Mouse (Mus musculus) lung, embryonic 16.5 days (tissue): ENCODE results near the gene Gprasp1. TPM values are rescaled to one million over a fixed set of nuclear protein-coding genes. Genes with fewer than 3 reads are reported as not detected.
A peak's percentile ranks its signal among the peaks of the same experiment; 100 is the strongest.
"Not testable (repeated sequence)": the region's sequence is repeated elsewhere in the genome, so short reads cannot be mapped to it uniquely, and the experiment has no call there.

Source experiments
- ATAC-seq: fragments of 200-750 bp; cut with Nextera tagmentation; 2 replicates; pipeline ENCODE4 v1.8.0; 2017; ENCODE audit warnings: low read depth, mild to moderate bottlenecking, moderate library complexity
- H3K27ac ChIP-seq: fragments of 300-500 bp; sonication (generic); 2 replicates; pipeline ENCODE4 v1.5.1; 2014; ENCODE audit warnings: mild to moderate bottlenecking, control low read depth, low read length
- H3K27me3 ChIP-seq: fragments of 300-500 bp; sonication (generic); 2 replicates; pipeline ENCODE4 v1.6.1; 2014; ENCODE audit warnings: low read depth, low read length, mixed read lengths; ENCODE audit not compliant: control insufficient read depth, insufficient read depth
- H3K36me3 ChIP-seq: fragments of 300-500 bp; sonication (generic); 2 replicates; pipeline ENCODE4 v1.6.1; 2014; ENCODE audit warnings: low read length; ENCODE audit not compliant: control insufficient read depth, insufficient read depth
- H3K4me1 ChIP-seq: fragments of 300-500 bp; sonication (generic); replicated peaks from 2 replicates; pipeline ENCODE4 v1.6.1; 2014; ENCODE audit warnings: low read length, mixed read lengths; ENCODE audit not compliant: control insufficient read depth, insufficient read depth
- H3K4me2 ChIP-seq: fragments of 300-500 bp; sonication (generic); 2 replicates; pipeline ENCODE4 v1.6.1; 2014; ENCODE audit warnings: low read depth, low read length, control low read depth
- H3K4me3 ChIP-seq: fragments of 300-500 bp; sonication (generic); 2 replicates; pipeline ENCODE4 v1.5.1; 2014; ENCODE audit warnings: mild to moderate bottlenecking, low read length, control low read depth
- H3K9ac ChIP-seq: fragments of 300-500 bp; sonication (generic); 2 replicates; pipeline ENCODE4 v1.6.1; 2014; ENCODE audit warnings: low read length, control low read depth
- H3K9me3 ChIP-seq: fragments of 300-500 bp; sonication (generic); 2 replicates; pipeline ENCODE4 v1.6.1; 2016; ENCODE audit warnings: low read length; ENCODE audit not compliant: control insufficient read depth
- WGBS: fragments of 180-500 bp; shearing (Covaris S2); extraction: QIAGEN DNeasy Blood & Tissue Kit; methylation state at CpG from one replicate; pipeline ENCODE4 v1.1.7; 2014; 5-methylcytosine and 5-hydroxymethylcytosine counted together
- polyA plus RNA-seq: library from polyadenylated mRNA; unstranded; fragments of >200 nt; fragmentation: Nextera tagmentation; extraction: Ambion mirVana; gene quantifications from 2 replicates; pipeline ENCODE4 v1.2.1, GENCODE M21; 2015

Gprasp1 gene
- polyA plus RNA-seq, 1 experiment from 2014 or later: 40.4 TPM

DNA sequence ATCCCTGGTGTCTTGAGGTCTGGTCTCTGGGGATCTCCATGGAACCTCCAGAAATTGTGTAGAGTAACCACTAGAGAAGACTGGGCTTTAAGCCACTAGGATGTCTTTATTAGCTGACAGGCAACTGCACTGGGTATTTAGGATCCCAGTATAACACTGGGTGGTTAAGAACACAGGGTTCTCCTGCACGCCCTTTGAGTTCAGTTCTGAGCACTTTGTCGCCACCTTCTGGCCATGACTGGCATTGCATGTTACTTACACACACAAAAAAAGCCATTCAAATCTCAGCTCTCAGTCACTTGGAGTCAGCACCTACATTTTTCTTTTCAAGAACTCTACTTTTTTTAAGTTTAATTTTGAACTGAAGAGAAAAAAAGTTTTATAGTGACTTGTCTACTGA, 10.3 kb downstream of the Gprasp1 start:
- no peaks in the 10 kb centered on the region for H3K4me1 ChIP-seq
- no peak overlapping the region for H3K9ac ChIP-seq
- H3K27me3 ChIP-seq: no peaks in the 10 kb centered on the region
- no peak overlapping the region for H3K27ac ChIP-seq
- H3K9me3 ChIP-seq: no peaks in the 10 kb centered on the region
- no peak overlapping the region for H3K4me2 ChIP-seq
- H3K36me3 ChIP-seq: no peaks in the 10 kb centered on the region
- WGBS: 0% methylated on average over 2 of the region's 2 CpGs
- no peak for ATAC-seq
- no peak overlapping the region for H3K4me3 ChIP-seq

DNA sequence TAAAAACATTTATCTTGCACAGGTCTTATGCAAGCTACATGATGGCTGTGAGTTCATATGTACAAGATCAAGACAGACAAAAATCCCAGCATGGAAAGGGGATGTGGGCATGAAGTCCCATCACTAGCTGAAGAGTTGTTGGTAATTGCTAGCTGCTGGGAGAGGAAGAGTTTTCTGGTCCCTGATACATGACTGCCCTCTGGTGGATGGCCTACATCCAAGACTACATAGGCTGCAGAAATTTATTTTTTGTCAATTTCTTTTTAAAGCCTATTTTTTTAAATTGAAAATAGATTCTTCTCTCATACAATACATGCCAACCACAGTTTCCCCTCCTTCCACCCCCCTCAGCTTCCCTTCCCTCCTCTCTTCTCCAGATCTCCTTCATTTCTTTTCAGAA, 19.2 kb downstream of the Gprasp1 start:
- Histone ChIP-seq H3K4me1 (no peaks in the 10 kb centered on the region), H3K4me2 (no peak overlapping the region), H3K36me3 (peaks cover 3% of the 10 kb centered on the region), H3K27me3 (no peaks in the 10 kb centered on the region), H3K27ac (no peak overlapping the region), H3K9me3 (no peaks in the 10 kb centered on the region), H3K9ac (no peak overlapping the region), H3K4me3 (no peak overlapping the region)
- no peak for ATAC-seq

GRCm38 (mm10) chrX:135768043-135768548, 25.6 kb downstream of the Gprasp1 start:
- no peak for ATAC-seq
- WGBS: 64% methylated on average over 3 of the region's 3 CpGs
- H3K4me2 ChIP-seq: no peak overlapping the region
- no peak overlapping the region for H3K4me3 ChIP-seq
- H3K9ac ChIP-seq: no peak overlapping the region
- no peak overlapping the region for H3K27ac ChIP-seq
- no peaks in the 10 kb centered on the region for H3K36me3 ChIP-seq
- no peaks in the 10 kb centered on the region for H3K4me1 ChIP-seq
- H3K27me3 ChIP-seq: no peaks in the 10 kb centered on the region
- no peaks in the 10 kb centered on the region for H3K9me3 ChIP-seq

DNA sequence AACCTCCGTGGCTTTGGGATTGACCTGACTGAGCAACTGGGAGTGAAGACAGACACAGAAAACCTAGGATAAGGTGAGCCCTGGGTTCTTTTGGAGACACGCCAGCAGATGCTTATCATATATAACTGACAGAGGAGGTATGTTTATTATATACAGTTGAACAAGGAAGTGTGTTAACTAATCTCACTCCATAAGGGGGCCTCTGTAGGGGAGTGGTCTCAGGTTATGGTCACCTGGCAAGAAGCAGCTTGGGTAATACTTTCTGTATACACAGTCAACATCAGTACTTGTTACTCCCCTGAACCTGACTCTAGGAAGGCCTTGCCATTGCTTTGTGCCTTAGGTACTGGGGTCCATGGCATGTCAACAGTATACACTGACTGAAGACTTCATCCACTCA, 26.0 kb downstream of the Gprasp1 start:
- Histone ChIP-seq H3K36me3 (no peaks in the 10 kb centered on the region), H3K4me3 (no peak overlapping the region), H3K4me2 (no peak overlapping the region), H3K9ac (no peak overlapping the region), H3K4me1 (no peaks in the 10 kb centered on the region), H3K27ac (no peak overlapping the region), H3K27me3 (no peaks in the 10 kb centered on the region), H3K9me3 (no peaks in the 10 kb centered on the region)
- no peak for ATAC-seq
- WGBS: 55% methylated on average over 2 of the region's 2 CpGs

GRCm38 (mm10) chrX:135791536-135791935, 49.0 kb downstream of the Gprasp1 start:
- H3K9ac ChIP-seq: no peak overlapping the region
- no peak for ATAC-seq
- H3K4me2 ChIP-seq: no peak overlapping the region
- no peak overlapping the region for H3K4me3 ChIP-seq
- no peaks in the 10 kb centered on the region for H3K27me3 ChIP-seq
- H3K9me3 ChIP-seq: no peaks in the 10 kb centered on the region
- H3K4me1 ChIP-seq: no peaks in the 10 kb centered on the region
- H3K36me3 ChIP-seq: no peaks in the 10 kb centered on the region
- H3K27ac ChIP-seq: no peak overlapping the region

- ATAC-seq: no peak
- H3K4me2 ChIP-seq: no peak overlapping the region
- 65% methylated on average over 6 of the region's 6 CpGs for WGBS
Observed at GRCm38 (mm10) chrX:135792326-135792725, 49.8 kb downstream of the Gprasp1 start.

DNA sequence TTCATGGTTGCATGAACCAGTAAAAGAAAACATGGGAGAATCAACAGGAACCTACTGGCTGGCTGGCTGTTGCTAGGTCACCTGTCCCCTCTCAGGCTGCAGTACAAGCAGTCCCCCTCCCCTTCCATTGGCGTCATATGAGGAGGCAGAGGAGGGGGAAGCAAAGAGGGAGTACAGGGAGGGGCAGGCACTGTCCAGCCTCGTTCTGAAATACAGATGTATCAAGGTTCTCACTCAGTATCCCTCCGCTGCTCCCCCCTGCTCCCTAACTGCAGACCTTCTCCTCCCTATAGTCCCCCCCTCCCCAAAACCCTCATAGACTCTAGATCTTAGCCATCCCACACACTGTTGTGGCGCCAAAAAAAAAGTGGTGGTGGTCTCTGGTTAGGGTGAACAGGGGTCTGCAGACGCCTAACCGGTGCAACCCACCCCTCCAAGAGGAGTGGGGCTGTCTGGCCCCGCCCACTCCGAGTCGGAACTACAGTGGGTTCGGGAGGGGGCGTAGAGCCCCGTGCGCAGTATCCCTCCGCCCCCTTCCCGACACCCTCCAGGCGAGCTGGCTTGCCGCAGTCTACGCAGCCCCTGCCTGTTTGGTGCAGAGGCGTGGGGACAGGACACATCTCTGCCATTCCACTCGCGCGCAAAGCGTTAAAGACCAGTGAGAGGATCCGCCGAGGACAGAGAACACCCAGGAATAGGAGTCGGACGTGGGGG, 53.2 kb downstream of the Gprasp1 start:
- not testable (repeated sequence) for H3K27me3 ChIP-seq, H3K4me1 ChIP-seq, H3K9me3 ChIP-seq, H3K36me3 ChIP-seq, H3K27ac ChIP-seq
- WGBS: 18% methylated on average over 25 of the region's 27 CpGs
- peak overlapping the region; percentile 62 for H3K4me3 ChIP-seq
- H3K9ac ChIP-seq: peak overlapping the region; percentile 55
- peak overlapping the region; percentile 63 for H3K4me2 ChIP-seq
- ATAC-seq: peak; percentile 95

More at GRCm38 (mm10) chrX:135792326-135792725, 49.8 kb downstream of the Gprasp1 start:
- Histone ChIP-seq H3K27ac (no peak overlapping the region), H3K36me3 (no peaks in the 10 kb centered on the region), H3K27me3 (no peaks in the 10 kb centered on the region), H3K9me3 (no peaks in the 10 kb centered on the region), H3K9ac (no peak overlapping the region), H3K4me1 (no peaks in the 10 kb centered on the region), H3K4me3 (no peak overlapping the region)

DNA sequence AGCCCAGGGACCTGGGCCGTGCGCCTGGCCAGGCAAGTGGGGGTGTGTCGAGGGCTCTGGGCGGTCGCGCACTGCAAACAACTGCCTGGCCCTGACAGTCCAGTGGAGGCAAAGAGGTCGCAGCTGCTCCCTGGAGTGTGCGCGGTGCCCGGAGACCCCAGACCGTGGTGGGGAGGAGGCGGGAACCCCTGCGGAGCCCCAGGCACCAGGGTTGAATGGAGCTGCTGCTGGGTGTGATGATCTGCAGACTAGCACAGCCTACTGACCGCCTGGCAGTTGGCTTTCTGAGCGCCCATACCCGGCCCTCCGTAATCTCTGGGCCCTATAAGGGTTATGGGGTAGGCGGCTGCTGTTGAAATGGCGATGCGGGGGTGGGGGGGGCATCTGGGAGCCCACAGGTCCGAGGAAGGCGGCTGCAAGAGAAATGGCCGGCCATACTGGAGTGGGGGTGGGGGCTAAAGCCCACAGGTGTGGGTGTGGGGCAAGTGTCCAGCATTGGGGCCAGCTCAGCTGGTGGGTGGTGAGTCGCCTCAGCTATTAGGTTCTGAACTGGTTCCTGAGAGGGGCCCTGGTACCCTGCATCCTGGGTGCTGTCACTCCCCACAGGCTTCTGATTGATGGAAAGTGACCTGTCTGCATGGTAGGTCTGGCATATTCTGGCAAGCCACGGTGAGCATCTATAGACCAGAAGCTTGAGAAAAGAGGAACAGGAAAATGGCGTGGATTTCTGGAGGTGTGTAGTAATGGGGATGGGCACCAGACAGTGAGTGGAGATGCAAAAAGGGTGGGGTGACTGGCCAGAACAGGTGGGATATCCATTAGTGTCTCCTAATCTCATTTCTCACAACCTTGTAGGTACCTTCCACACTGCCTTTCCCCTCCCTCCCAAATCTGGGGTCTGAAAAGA, 54.0 kb downstream of the Gprasp1 start:
- ATAC-seq: peak; percentile 77
- H3K9me3 ChIP-seq, H3K36me3 ChIP-seq, H3K27me3 ChIP-seq, H3K4me1 ChIP-seq, H3K27ac ChIP-seq: not testable (repeated sequence)
- WGBS: 12% methylated on average over 21 of the region's 26 CpGs
- H3K4me2 ChIP-seq: peak overlapping the region; percentile 63
- H3K4me3 ChIP-seq: peak overlapping the region; percentile 62
- H3K9ac ChIP-seq: peak overlapping the region; percentile 55

DNA sequence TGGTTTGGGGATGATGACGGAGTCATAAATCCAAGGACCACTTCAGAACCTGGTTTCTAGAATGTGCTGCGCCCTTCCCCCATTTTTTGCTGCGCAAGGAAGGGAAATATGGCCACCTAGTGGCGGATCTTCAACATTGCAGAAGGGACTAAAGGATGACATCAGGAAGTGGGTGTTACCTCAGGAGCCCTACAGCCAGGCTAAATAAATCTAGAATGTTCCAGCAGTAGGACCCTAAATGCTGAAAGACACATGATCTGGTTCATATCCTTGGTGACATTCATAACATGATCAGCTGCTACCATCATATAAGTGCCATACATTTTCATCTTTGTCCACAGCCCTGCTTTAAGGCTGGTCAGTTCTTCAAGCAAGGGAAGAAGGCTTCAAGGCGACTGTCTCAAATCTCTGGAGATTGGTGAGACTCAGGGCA, 54.7 kb downstream of the Gprasp1 start, which contains the start of gene Bhlhb9:
Gene Bhlhb9, plus strand, starts transcription at position 383 of the 433 bp plus-strand sequence.
- ATAC-seq, H3K36me3 ChIP-seq, H3K27me3 ChIP-seq, H3K9me3 ChIP-seq, H3K4me1 ChIP-seq, H3K27ac ChIP-seq: not testable (repeated sequence)
- H3K9ac ChIP-seq: peak within 1 kb of the TSS; percentile 55
- H3K4me3 ChIP-seq: peak within 1 kb of the TSS; percentile 62
- WGBS: 14% methylated on average over 3 of the region's 5 CpGs
- peak within 1 kb of the TSS; percentile 63 for H3K4me2 ChIP-seq
